Mouse (Mus musculus) erythroblast, embryonic 14.5 days (primary cell): ENCODE results near the gene Mrtfb.

ENCODE experiments used
- GATA1 ChIP-seq: IDR thresholded peaks from 2 replicates; pipeline ENCODE4 v1.6.1; 2012; ENCODE audit warnings: low read length, inconsistent platforms, mixed read lengths
- TAL1 ChIP-seq: IDR thresholded peaks from 3 replicates; pipeline ENCODE4 v1.6.1; 2012; ENCODE audit warnings: low read length, inconsistent platforms, mixed read lengths

GRCm38 (mm10) chr16:13367466-13367856 is 111.2 kb downstream of the Mrtfb start:
- TF ChIP-seq GATA1 (no peak), TAL1 (no peak)
